Mouse (Mus musculus): ENCODE data around the gene Rhbdl1.

- TF ChIP-seq POLR2AphosphoS2 (IDR thresholded peaks at IDR 0.05; ENCODE audit: insufficient read length, low read depth) (no peak), POLR2A (IDR thresholded peaks at IDR 0.05; ENCODE audit: insufficient read length, low read depth) (no peak), MAX (IDR thresholded peaks at IDR 0.05; ENCODE audit: low read depth) (no peak)
Measured at GRCm38 (mm10) chr17:25867836-25868600, 30.9 kb upstream of the Rhbdl1 start.
